Mouse (Mus musculus) adrenal gland, postnatal 4 days (tissue): ENCODE measurements around the gene Pde3b. TPM values are rescaled to one million over a fixed set of nuclear protein-coding genes. Genes with fewer than 3 reads are reported as not detected.
"Not testable (repeated sequence)": the region's sequence is repeated elsewhere in the genome, so short reads cannot be mapped to it uniquely, and the experiment has no call there.

ENCODE experiments used
- DNase-seq, 2 experiments: peaks; one replicate each; pipeline ENCODE4 v3.0.0; 2021 to 2022; ENCODE audit warnings: low spot score in 2 of 2, mixed read lengths in 2 of 2
- total RNA-seq, 2 experiments: library from RNA; stranded (reverse); gene quantifications; 2 replicates each; pipeline ENCODE4 v1.2.3; 2021

Pde3b gene
- total RNA-seq, 2 experiments from 2014 or later, result 12.2 to 13.1 TPM

- DNase-seq, result no peak
These were observed 62.8 kb downstream of the Pde3b start for GRCm38 (mm10) chr7:114477884-114478283.

- DNase-seq, result no peak
These were observed 63.8 kb downstream of the Pde3b start for GRCm38 (mm10) chr7:114478901-114479300.

GRCm38 (mm10) chr7:114479779-114480178 is 64.7 kb downstream of the Pde3b start:
- DNase-seq, result no peak

GRCm38 (mm10) chr7:114480196-114480989 is 65.3 kb downstream of the Pde3b start:
- no peak for DNase-seq

GRCm38 (mm10) chr7:114481008-114481407 is 65.9 kb downstream of the Pde3b start:
- DNase-seq, result no peak

GRCm38 (mm10) chr7:114481429-114481931 is 66.4 kb downstream of the Pde3b start:
- no peak for DNase-seq

GRCm38 (mm10) chr7:114492540-114492939 is 77.5 kb downstream of the Pde3b start:
- no peak for DNase-seq

- DNase-seq, result no peak
These were observed 79.0 kb downstream of the Pde3b start for GRCm38 (mm10) chr7:114494033-114494432.

GRCm38 (mm10) chr7:114499293-114499692 is 84.2 kb downstream of the Pde3b start:
- DNase-seq, result no peak

GRCm38 (mm10) chr7:114508879-114509278 is 93.8 kb downstream of the Pde3b start:
- no peak for DNase-seq

GRCm38 (mm10) chr7:114520122-114520521 is 105.0 kb downstream of the Pde3b start:
- DNase-seq, result no peak

- no peak for DNase-seq
These were observed 111.2 kb downstream of the Pde3b start for GRCm38 (mm10) chr7:114526245-114526644.

GRCm38 (mm10) chr7:114536179-114536578 is 121.1 kb downstream of the Pde3b start:
- no peak for DNase-seq

GRCm38 (mm10) chr7:114562531-114563241 is 147.6 kb downstream of the Pde3b start, which contains the start of gene Cyp2r1:
TSS of gene Cyp2r1 (minus strand) at chr7:114562972.
- DNase-seq, result peak; percentile 56 to 68

- not testable (repeated sequence) for DNase-seq
These were observed 158.8 kb downstream of the Pde3b start for GRCm38 (mm10) chr7:114573866-114574265.

- DNase-seq, result no peak
These were observed 161.8 kb downstream of the Pde3b start for GRCm38 (mm10) chr7:114576931-114577330.

GRCm38 (mm10) chr7:114577665-114578064 is 162.6 kb downstream of the Pde3b start:
- no peak for DNase-seq

GRCm38 (mm10) chr7:114580426-114580825 is 165.3 kb downstream of the Pde3b start:
- DNase-seq, result no peak

- DNase-seq, result no peak
These were observed 166.1 kb downstream of the Pde3b start for GRCm38 (mm10) chr7:114581200-114581599.

GRCm38 (mm10) chr7:114582441-114582840 is 167.4 kb downstream of the Pde3b start:
- no peak for DNase-seq
